Mouse (Mus musculus) spleen, adult 2 months (tissue): ENCODE data around the gene Wwtr1. TPM values are rescaled to one million over a fixed set of nuclear protein-coding genes. Genes with fewer than 3 reads are reported as not detected.

Source experiments
- DNase-seq, 2 experiments: peaks; one replicate each; pipeline versions ENCODE4 v3.0.0 to v3.0.0-alpha.2; 2012 to 2021; ENCODE audit warnings: low spot score in 2 of 2, low read depth in 1 of 2
- H3K27ac ChIP-seq: fragments of 200-500 bp; 2 replicates; pipeline ENCODE4 v1.5.1; 2012; ENCODE audit warnings: low read length, inconsistent platforms; ENCODE audit not compliant: insufficient read depth
- H3K27me3 ChIP-seq: fragments of 200-500 bp; 2 replicates; pipeline ENCODE4 v1.6.1; 2012; ENCODE audit warnings: mild to moderate bottlenecking, moderate library complexity, low read length, inconsistent platforms; ENCODE audit not compliant: control insufficient read depth, insufficient read depth
- H3K36me3 ChIP-seq: fragments of 200-500 bp; 2 replicates; pipeline ENCODE4 v1.6.1; 2012; ENCODE audit warnings: mild to moderate bottlenecking, low read length, inconsistent platforms; ENCODE audit not compliant: control insufficient read depth, insufficient read depth
- H3K4me1 ChIP-seq: fragments of 200-500 bp; 2 replicates; pipeline ENCODE4 v1.6.1; 2011; ENCODE audit warnings: inconsistent platforms; ENCODE audit not compliant: control insufficient read depth, insufficient read depth, insufficient read length
- H3K4me3 ChIP-seq: fragments of 200-500 bp; 2 replicates; pipeline ENCODE4 v1.5.1; 2011; ENCODE audit warnings: mild to moderate bottlenecking, inconsistent platforms; ENCODE audit not compliant: insufficient read depth, insufficient read length; ENCODE audit errors: extremely low read depth
- CTCF ChIP-seq: fragments of 200-500 bp; IDR thresholded peaks from 2 replicates; pipeline ENCODE4 v1.5.1; 2011; ENCODE audit warnings: mild to moderate bottlenecking, inconsistent platforms; ENCODE audit not compliant: insufficient read depth, insufficient read length, insufficient replicate concordance; ENCODE audit errors: extremely low read depth
- POLR2A ChIP-seq: fragments of 200-500 bp; IDR thresholded peaks from 2 replicates; pipeline ENCODE4 v1.6.1; 2011; ENCODE audit warnings: low read depth, low read length, inconsistent platforms
- WGBS: fragments of 180-500 bp; shearing (Covaris S2); methylation state at CpG from one replicate; pipeline ENCODE4 v1.1.7; 2018; 5-methylcytosine and 5-hydroxymethylcytosine counted together
- polyA plus RNA-seq: library from polyadenylated mRNA; depleted of rRNA; stranded (reverse); fragments of >200 nt; gene quantifications from 2 replicates; pipeline ENCODE4 v1.2.3, GENCODE M21; 2012

The Wwtr1 gene
- polyA plus RNA-seq, 1 experiment = 3.8 TPM

GRCm38 (mm10) chr3:57550468-57551185 is 25.1 kb downstream of the Wwtr1 start:
- Histone ChIP-seq H3K27ac (no peak overlapping the region), H3K4me1 (no peaks in the 10 kb centered on the region), H3K4me3 (no peak overlapping the region), H3K36me3 (no peaks in the 10 kb centered on the region), H3K27me3 (no peaks in the 10 kb centered on the region)
- TF ChIP-seq CTCF (no peak), POLR2A (no peak)
- no peak for DNase-seq
- 21% methylated on average over 5 of the region's 5 CpGs for WGBS

GRCm38 (mm10) chr3:57544154-57544553 is 31.6 kb downstream of the Wwtr1 start:
- TF ChIP-seq CTCF = no peak
- no peak for TF ChIP-seq POLR2A
- Histone ChIP-seq H3K36me3 (no peaks in the 10 kb centered on the region), H3K27me3 (no peaks in the 10 kb centered on the region), H3K27ac (no peak overlapping the region), H3K4me3 (no peak overlapping the region), H3K4me1 (no peaks in the 10 kb centered on the region)
- DNase-seq = no peak
- WGBS = 19% methylated on average over 9 of the region's 9 CpGs

GRCm38 (mm10) chr3:57542848-57543380 is 32.8 kb downstream of the Wwtr1 start:
- Histone ChIP-seq H3K4me1 (no peaks in the 10 kb centered on the region), H3K4me3 (no peak overlapping the region), H3K27me3 (no peaks in the 10 kb centered on the region), H3K36me3 (no peaks in the 10 kb centered on the region), H3K27ac (no peak overlapping the region)
- DNase-seq = no peak
- TF ChIP-seq POLR2A = no peak
- no peak for TF ChIP-seq CTCF

- Histone ChIP-seq H3K4me3 (no peak overlapping the region), H3K36me3 (no peaks in the 10 kb centered on the region), H3K27ac (no peak overlapping the region), H3K27me3 (no peaks in the 10 kb centered on the region), H3K4me1 (no peaks in the 10 kb centered on the region)
- no peak for TF ChIP-seq CTCF
- TF ChIP-seq POLR2A = no peak
- no peak for DNase-seq
- 40% methylated on average over 7 of the region's 7 CpGs for WGBS
Measured at GRCm38 (mm10) chr3:57541205-57541604, 34.5 kb downstream of the Wwtr1 start.

- H3K27me3 ChIP-seq = no peaks in the 10 kb centered on the region
- H3K27ac ChIP-seq = no peak overlapping the region
- TF ChIP-seq CTCF (no peak), POLR2A (no peak)
- H3K4me3 ChIP-seq = no peak overlapping the region
- 5% methylated on average over 2 of the region's 2 CpGs for WGBS
- no peak for DNase-seq
- no peaks in the 10 kb centered on the region for H3K4me1 ChIP-seq
- no peaks in the 10 kb centered on the region for H3K36me3 ChIP-seq
Measured at GRCm38 (mm10) chr3:57540474-57540873, 35.2 kb downstream of the Wwtr1 start.

- no peaks in the 10 kb centered on the region for H3K27me3 ChIP-seq
- no peaks in the 10 kb centered on the region for H3K36me3 ChIP-seq
- H3K4me1 ChIP-seq = no peaks in the 10 kb centered on the region
- DNase-seq = no peak
- no peak overlapping the region for H3K27ac ChIP-seq
- no peak overlapping the region for H3K4me3 ChIP-seq
- WGBS = 71% methylated on average over 13 of the region's 13 CpGs
- no peak for TF ChIP-seq POLR2A
- no peak for TF ChIP-seq CTCF
Measured at GRCm38 (mm10) chr3:57535483-57536185, 40.1 kb downstream of the Wwtr1 start.

GRCm38 (mm10) chr3:57534450-57534849 is 41.3 kb downstream of the Wwtr1 start:
- Histone ChIP-seq H3K27me3 (no peaks in the 10 kb centered on the region), H3K4me1 (no peaks in the 10 kb centered on the region), H3K4me3 (no peak overlapping the region), H3K27ac (no peak overlapping the region), H3K36me3 (no peaks in the 10 kb centered on the region)
- TF ChIP-seq POLR2A = no peak
- TF ChIP-seq CTCF = no peak
- DNase-seq = no peak
- 79% methylated on average over 6 of the region's 6 CpGs for WGBS
